ENCODE assay signal across 14 mouse cellular contexts in the genomic region with DNA sequence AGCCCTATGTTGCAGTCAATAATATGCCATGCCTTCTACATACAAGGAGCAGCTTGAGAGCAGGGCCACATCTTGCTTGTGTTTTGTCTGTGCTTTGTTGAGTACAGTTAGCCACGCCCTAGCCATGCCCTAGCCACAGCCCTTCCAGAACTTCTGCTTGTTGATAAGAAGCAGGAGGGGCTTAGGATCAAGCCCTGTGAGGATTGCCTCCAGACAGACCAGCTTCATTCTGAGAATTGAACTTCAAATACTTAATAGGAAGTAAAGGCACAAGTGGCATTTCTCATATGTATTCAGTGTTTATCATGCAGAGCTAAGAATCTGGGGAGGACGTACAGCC.
DNase-seq lines count a peak whose midpoint lies in the region; ATAC-seq and TF ChIP-seq lines count a peak whose summit lies in the region.
"Had no signal": no experiment of that assay in that cellular context is flagged by ENCODE, and none has a peak within 500 bp of the region (broad histone marks: within the 10 kb centered on the region; RNA-seq: fewer than 3 reads in every experiment).

No protein-coding gene starts in this region.

- no peak overlapping the region for H3K27ac ChIP-seq in intestine, embryonic 16.5 days (ENCODE audit: low read length)
- H3K27ac ChIP-seq: hindbrain, embryonic 14.5 days; kidney, embryonic 15.5 days had no signal

- H3K9me3 ChIP-seq in G1E (replicated peaks): no peaks in the 10 kb centered on the region
- H3K9me3 ChIP-seq in intestine, embryonic 16.5 days (ENCODE audit: control insufficient read depth, low read length): no peaks in the 10 kb centered on the region
- H3K9me3 ChIP-seq: kidney, embryonic 15.5 days had no signal

- H3K4me3 ChIP-seq in G1E (ENCODE audit: low read depth, low read length): no peak overlapping the region
- no peak overlapping the region for H3K4me3 ChIP-seq in intestine, embryonic 16.5 days (ENCODE audit: low read length)
- H3K4me3 ChIP-seq: kidney, embryonic 15.5 days had no signal

- no peaks in the 10 kb centered on the region for H3K27me3 ChIP-seq in G1E (ENCODE audit: insufficient read depth, low read length)
- no peaks in the 10 kb centered on the region for H3K27me3 ChIP-seq in intestine, embryonic 16.5 days (replicated peaks; ENCODE audit: control insufficient read depth, insufficient read depth, low read length)
- H3K27me3 ChIP-seq: kidney, embryonic 15.5 days had no signal

- 46% methylated on average over 2 of the region's 2 CpGs for whole genome bisulfite sequencing in intestine, embryonic 16.5 days

- H3K9ac ChIP-seq in intestine, embryonic 16.5 days (ENCODE audit: low read depth, low read length): no peak overlapping the region
- H3K9ac ChIP-seq: hindbrain, embryonic 14.5 days; kidney, embryonic 15.5 days had no signal

- H3K4me1 ChIP-seq in G1E (ENCODE audit: insufficient read depth, low read depth, low read length): peaks cover 8% of the 10 kb centered on the region; the same call in 1 of the 2 replicates
- 0 out of 2 replicates have a peak, but pooled peaks cover 3% of the 10 kb centered on the region for H3K4me1 ChIP-seq in intestine, embryonic 16.5 days (ENCODE audit: control insufficient read depth, insufficient read depth, low read length)

- DNase-seq in G1E (ENCODE audit: low spot score): no peak
- DNase-seq in c-Kit-negative CD71-positive TER-119-positive erythroid progenitor cells, embryonic 14.5 days (ENCODE audit: low read depth, low spot score): peak; percentile 52
- no peak for DNase-seq in frontal cortex, adult 2 months (ENCODE audit: extremely low spot score in 1 of 2, low spot score in 1 of 2)
- no peak for DNase-seq in left cerebral cortex, postnatal 25 days (ENCODE audit: low spot score in 2 of 2)
- DNase-seq: adrenal gland, adult 8-10 months; layer of hippocampus, adult 9-11 months; lung, postnatal 36 days; retina, postnatal 1 day had no signal

- no peaks in the 10 kb centered on the region for H3K36me3 ChIP-seq in G1E (replicated peaks)
- H3K36me3 ChIP-seq in intestine, embryonic 16.5 days (ENCODE audit: control insufficient read depth, insufficient read depth, low read length): no peaks in the 10 kb centered on the region
- H3K36me3 ChIP-seq: kidney, embryonic 15.5 days had no signal

- TF ChIP-seq CTCF in G1E (IDR thresholded peaks at IDR 0.05; ENCODE audit: low read depth, low read length): no peak

- intact Hi-C loops in left cerebral cortex, postnatal 25 days (cut with DNase I): no loop called here

- H3K4me2 ChIP-seq in intestine, embryonic 16.5 days (ENCODE audit: low read depth, low read length): no peak overlapping the region
- H3K4me2 ChIP-seq: hindbrain, embryonic 14.5 days; kidney, embryonic 15.5 days had no signal

- ATAC-seq in G1E (ENCODE audit: extremely low read depth, insufficient number of reproducible peaks, low FRiP score, poor library complexity, severe bottlenecking): peak; percentile 63
- peak; percentile 59; the same call in 1 of the 2 replicates for ATAC-seq in intestine, embryonic 16.5 days
- peak; percentile 99 for ATAC-seq in megakaryocyte progenitor cell, adult 5-6 weeks (replicated peaks; ENCODE audit: poor library complexity)
- no peak for ATAC-seq in CD4-positive, CD25-positive, alpha-beta regulatory T cell, adult 4 months
- ATAC-seq: midbrain, embryonic 16.5 days had no signal
